Mouse (Mus musculus): ENCODE results near the gene Olfr819. TPM values are rescaled to one million over a fixed set of nuclear protein-coding genes. Genes with fewer than 3 reads are reported as not detected.
"Not testable (repeated sequence)": the region's sequence is repeated elsewhere in the genome, so short reads cannot be mapped to it uniquely, and the experiment has no call there.

The Olfr819 gene
- not detected in 2 replicates for polyA plus RNA-seq (2015; fragmentation: Nextera tagmentation; extraction: Ambion mirVana)

DNA sequence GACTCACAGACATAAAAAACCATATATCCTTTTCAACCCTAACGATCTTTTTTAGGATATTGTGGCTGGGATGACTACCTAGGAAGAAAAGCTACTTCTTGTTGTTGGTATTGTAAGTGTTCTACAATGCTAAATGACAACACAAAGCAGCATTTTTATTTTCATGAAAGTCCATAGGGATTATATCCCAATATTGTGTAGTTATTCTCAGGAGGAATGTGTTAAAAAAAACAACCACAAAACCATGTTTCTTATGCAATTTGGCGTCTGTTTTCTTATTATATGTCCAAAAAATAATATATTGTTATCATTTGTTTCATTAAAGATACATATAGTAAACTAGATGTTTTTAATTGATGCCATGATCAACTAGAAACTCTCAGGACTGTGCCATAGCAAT is at the start of gene Olfr819:
Olfr819 (minus strand) TSS at position 101 of the 400 bp plus-strand sequence.
- not testable (repeated sequence) for H3K9me3 ChIP-seq (ENCODE audit: control insufficient read depth, low read length); DNase-seq (ENCODE audit: low spot score); ATAC-seq (ENCODE audit: low FRiP score, low TSS enrichment); H3K4me1 ChIP-seq (replicated peaks; ENCODE audit: control insufficient read depth, insufficient read depth); H3K9ac ChIP-seq (ENCODE audit: low read length); H3K4me3 ChIP-seq (ENCODE audit: low read depth, low read length); H3K27ac ChIP-seq (replicated peaks); H3K4me2 ChIP-seq (replicated peaks; ENCODE audit: low read depth); H3K27me3 ChIP-seq (ENCODE audit: control insufficient read depth, insufficient read depth, low read length); H3K36me3 ChIP-seq (ENCODE audit: control insufficient read depth, insufficient read depth, low read length)
- 70% methylated on average over 2 of the region's 2 CpGs for WGBS

DNA sequence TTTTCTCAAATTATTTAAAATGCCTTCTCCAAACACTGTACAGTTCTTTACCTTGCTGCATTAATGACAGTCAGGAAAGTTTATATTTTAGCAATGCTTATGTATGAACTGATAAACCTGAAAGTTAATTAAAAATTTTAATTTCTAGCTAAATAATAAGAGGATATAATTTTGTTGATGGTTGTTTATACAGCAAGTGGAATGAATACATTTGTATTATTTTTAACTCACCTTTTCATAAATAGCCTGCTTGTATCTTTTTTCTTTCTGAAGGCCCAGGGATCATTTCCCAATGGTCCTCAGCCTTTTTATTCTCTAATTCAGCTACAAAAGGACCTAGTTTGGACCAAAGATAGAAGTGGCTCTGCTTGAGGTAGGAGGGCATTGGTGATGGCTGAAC is 45.3 kb upstream of the Olfr819 start, which contains the start of gene Olfr820:
Olfr820 (plus strand) TSS at position 301 of the 400 bp plus-strand sequence.
- Histone ChIP-seq H3K27me3 (ENCODE audit: control insufficient read depth, insufficient read depth, low read length) (no peaks in the 10 kb centered on the region), H3K27ac (replicated peaks) (no peak within 1 kb of the TSS), H3K36me3 (ENCODE audit: control insufficient read depth, insufficient read depth, low read length) (no peaks in the 10 kb centered on the region), H3K9ac (ENCODE audit: low read length) (no peak within 1 kb of the TSS), H3K9me3 (ENCODE audit: control insufficient read depth, low read length) (no peaks in the 10 kb centered on the region), H3K4me2 (replicated peaks; ENCODE audit: low read depth) (no peak within 1 kb of the TSS), H3K4me3 (ENCODE audit: low read depth, low read length) (no peak within 1 kb of the TSS), H3K4me1 (replicated peaks; ENCODE audit: control insufficient read depth, insufficient read depth) (no peaks in the 10 kb centered on the region)
- ATAC-seq (ENCODE audit: low FRiP score, low TSS enrichment): no peak
- no peak for TF ChIP-seq CTCF (IDR thresholded peaks at IDR 0.05; ENCODE audit: low read depth)
- no peak for TF ChIP-seq EP300 (optimal IDR thresholded peaks at IDR 0.05)
- DNase-seq (ENCODE audit: low spot score): no peak

DNA sequence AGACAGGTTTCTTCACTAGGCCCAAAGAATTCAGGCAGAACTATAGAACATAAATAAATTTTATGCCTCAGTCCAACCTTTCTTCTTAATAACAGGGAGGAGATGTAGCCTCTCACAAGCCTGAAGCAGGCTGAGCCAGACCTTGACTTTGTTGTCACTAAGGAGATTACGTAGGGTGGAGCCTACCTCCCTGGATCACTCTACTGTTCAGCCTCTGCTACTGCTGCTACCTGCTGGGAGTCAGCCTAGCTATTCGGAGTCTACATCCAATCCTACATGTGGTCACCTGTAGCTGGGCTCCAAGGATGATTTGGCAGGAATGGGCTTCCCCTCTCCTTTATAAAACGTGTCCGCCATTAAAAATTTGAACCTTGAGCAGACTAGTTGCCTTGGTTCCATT is 38.3 kb upstream of the Olfr819 start:
- DNase-seq (ENCODE audit: low spot score); H3K4me3 ChIP-seq (ENCODE audit: low read depth, low read length); ATAC-seq (ENCODE audit: low FRiP score, low TSS enrichment); H3K27ac ChIP-seq (replicated peaks); H3K27me3 ChIP-seq (ENCODE audit: control insufficient read depth, insufficient read depth, low read length); H3K36me3 ChIP-seq (ENCODE audit: control insufficient read depth, insufficient read depth, low read length); H3K9ac ChIP-seq (ENCODE audit: low read length); H3K9me3 ChIP-seq (ENCODE audit: control insufficient read depth, low read length); H3K4me1 ChIP-seq (replicated peaks; ENCODE audit: control insufficient read depth, insufficient read depth); H3K4me2 ChIP-seq (replicated peaks; ENCODE audit: low read depth): not testable (repeated sequence)
- 84% methylated on average over 4 of the region's 4 CpGs for WGBS

DNA sequence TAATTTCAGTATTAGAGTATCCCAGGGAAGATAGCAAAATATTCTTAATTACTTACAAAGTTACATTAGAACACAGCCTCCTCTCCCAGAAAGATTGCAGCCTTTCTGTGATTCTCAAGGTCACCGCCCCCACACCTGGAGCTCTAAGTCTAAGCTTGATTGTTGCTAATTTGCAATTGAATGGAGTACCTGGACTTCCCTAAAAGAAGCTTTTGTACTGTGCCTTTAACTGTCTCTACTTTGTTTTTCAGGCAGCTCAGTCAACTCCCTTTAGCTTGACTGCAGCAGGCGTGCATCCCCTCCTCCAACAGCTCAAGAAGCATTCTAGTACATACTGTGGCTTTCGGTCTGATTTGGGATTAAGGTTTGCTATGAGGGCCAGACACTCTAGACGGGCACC is 37.0 kb upstream of the Olfr819 start:
- WGBS: 86% methylated on average over 4 of the region's 4 CpGs
- not testable (repeated sequence) for DNase-seq (ENCODE audit: low spot score); H3K27ac ChIP-seq (replicated peaks); H3K4me3 ChIP-seq (ENCODE audit: low read depth, low read length); H3K9me3 ChIP-seq (ENCODE audit: control insufficient read depth, low read length); H3K4me1 ChIP-seq (replicated peaks; ENCODE audit: control insufficient read depth, insufficient read depth); H3K27me3 ChIP-seq (ENCODE audit: control insufficient read depth, insufficient read depth, low read length); H3K4me2 ChIP-seq (replicated peaks; ENCODE audit: low read depth); ATAC-seq (ENCODE audit: low FRiP score, low TSS enrichment); H3K9ac ChIP-seq (ENCODE audit: low read length); H3K36me3 ChIP-seq (ENCODE audit: control insufficient read depth, insufficient read depth, low read length)

DNA sequence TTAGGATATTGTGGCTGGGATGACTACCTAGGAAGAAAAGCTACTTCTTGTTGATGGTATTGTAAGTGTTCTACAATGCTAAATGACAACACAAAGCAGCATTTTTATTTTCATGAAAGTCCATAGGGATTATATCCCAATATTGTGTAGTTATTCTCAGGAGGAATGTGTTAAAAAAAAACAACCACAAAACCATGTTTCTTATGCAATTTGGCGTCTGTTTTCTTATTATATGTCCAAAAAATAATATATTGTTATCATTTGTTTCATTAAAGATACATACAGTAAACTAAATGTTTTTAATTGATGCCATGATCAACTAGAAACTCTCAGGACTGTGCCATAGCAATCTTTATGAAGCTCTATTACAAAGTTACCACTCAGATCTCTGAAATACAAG is 17.9 kb upstream of the Olfr819 start, which contains the start of gene Gm10310:
Gm10310 (minus strand) TSS at position 101 of the 400 bp plus-strand sequence.
- not testable (repeated sequence) for H3K4me3 ChIP-seq (ENCODE audit: low read depth, low read length); DNase-seq (ENCODE audit: low spot score); H3K4me2 ChIP-seq (replicated peaks; ENCODE audit: low read depth); H3K27me3 ChIP-seq (ENCODE audit: control insufficient read depth, insufficient read depth, low read length); H3K27ac ChIP-seq (replicated peaks); H3K36me3 ChIP-seq (ENCODE audit: control insufficient read depth, insufficient read depth, low read length); H3K4me1 ChIP-seq (replicated peaks; ENCODE audit: control insufficient read depth, insufficient read depth); ATAC-seq (ENCODE audit: low FRiP score, low TSS enrichment); H3K9me3 ChIP-seq (ENCODE audit: control insufficient read depth, low read length); H3K9ac ChIP-seq (ENCODE audit: low read length)
- WGBS: no CpG with 5 or more reads among the region's 1 CpGs

DNA sequence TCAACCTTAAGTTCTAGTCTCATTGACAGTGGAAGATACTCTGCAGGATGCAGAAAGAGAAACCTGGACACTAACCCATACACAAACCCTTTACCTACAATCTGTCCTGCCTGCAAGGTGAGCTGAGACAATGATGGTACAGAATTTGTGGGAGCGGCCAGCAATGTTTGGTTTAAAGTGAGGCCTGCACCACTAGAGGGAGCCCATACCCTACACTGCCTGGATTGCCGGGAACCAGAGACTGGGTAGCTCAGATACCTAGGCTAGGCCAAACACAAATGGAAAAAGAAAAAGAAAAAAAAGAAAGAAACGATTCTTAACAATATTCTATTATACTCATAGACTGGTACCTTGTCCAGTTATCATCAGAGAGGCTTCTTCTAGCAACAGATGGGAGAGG is 14.8 kb upstream of the Olfr819 start:
- DNase-seq (ENCODE audit: low spot score); H3K4me2 ChIP-seq (replicated peaks; ENCODE audit: low read depth); H3K9ac ChIP-seq (ENCODE audit: low read length); H3K27me3 ChIP-seq (ENCODE audit: control insufficient read depth, insufficient read depth, low read length); H3K36me3 ChIP-seq (ENCODE audit: control insufficient read depth, insufficient read depth, low read length); H3K4me1 ChIP-seq (replicated peaks; ENCODE audit: control insufficient read depth, insufficient read depth); H3K27ac ChIP-seq (replicated peaks); ATAC-seq (ENCODE audit: low FRiP score, low TSS enrichment); H3K9me3 ChIP-seq (ENCODE audit: control insufficient read depth, low read length); H3K4me3 ChIP-seq (ENCODE audit: low read depth, low read length): not testable (repeated sequence)
- WGBS: no CpG with 5 or more reads among the region's 3 CpGs

DNA sequence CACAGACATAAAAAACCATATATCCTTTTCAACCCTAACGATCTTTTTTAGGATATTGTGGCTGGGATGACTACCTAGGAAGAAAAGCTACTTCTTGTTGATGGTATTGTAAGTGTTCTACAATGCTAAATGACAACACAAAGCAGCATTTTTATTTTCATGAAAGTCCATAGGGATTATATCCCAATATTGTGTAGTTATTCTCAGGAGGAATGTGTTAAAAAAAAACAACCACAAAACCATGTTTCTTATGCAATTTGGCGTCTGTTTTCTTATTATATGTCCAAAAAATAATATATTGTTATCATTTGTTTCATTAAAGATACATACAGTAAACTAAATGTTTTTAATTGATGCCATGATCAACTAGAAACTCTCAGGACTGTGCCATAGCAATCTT is 9.0 kb upstream of the Olfr819 start, which contains the start of gene Olfr247:
Olfr247 (minus strand) TSS at position 101 of the 400 bp plus-strand sequence.
- H3K27me3 ChIP-seq (ENCODE audit: control insufficient read depth, insufficient read depth, low read length); H3K4me2 ChIP-seq (replicated peaks; ENCODE audit: low read depth); H3K4me1 ChIP-seq (replicated peaks; ENCODE audit: control insufficient read depth, insufficient read depth); H3K9ac ChIP-seq (ENCODE audit: low read length); H3K36me3 ChIP-seq (ENCODE audit: control insufficient read depth, insufficient read depth, low read length); H3K9me3 ChIP-seq (ENCODE audit: control insufficient read depth, low read length); H3K27ac ChIP-seq (replicated peaks); ATAC-seq (ENCODE audit: low FRiP score, low TSS enrichment); DNase-seq (ENCODE audit: low spot score); H3K4me3 ChIP-seq (ENCODE audit: low read depth, low read length): not testable (repeated sequence)
- WGBS: no CpG with 5 or more reads among the region's 2 CpGs

DNA sequence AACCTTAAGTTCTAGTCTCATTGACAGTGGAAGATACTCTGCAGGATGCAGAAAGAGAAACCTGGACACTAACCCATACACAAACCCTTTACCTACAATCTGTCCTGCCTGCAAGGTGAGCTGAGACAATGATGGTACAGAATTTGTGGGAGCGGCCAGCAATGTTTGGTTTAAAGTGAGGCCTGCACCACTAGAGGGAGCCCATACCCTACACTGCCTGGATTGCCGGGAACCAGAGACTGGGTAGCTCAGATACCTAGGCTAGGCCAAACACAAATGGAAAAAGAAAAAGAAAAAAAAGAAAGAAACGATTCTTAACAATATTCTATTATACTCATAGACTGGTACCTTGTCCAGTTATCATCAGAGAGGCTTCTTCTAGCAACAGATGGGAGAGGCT is 5.9 kb upstream of the Olfr819 start:
- not testable (repeated sequence) for ATAC-seq (ENCODE audit: low FRiP score, low TSS enrichment); H3K36me3 ChIP-seq (ENCODE audit: control insufficient read depth, insufficient read depth, low read length); DNase-seq (ENCODE audit: low spot score)

DNA sequence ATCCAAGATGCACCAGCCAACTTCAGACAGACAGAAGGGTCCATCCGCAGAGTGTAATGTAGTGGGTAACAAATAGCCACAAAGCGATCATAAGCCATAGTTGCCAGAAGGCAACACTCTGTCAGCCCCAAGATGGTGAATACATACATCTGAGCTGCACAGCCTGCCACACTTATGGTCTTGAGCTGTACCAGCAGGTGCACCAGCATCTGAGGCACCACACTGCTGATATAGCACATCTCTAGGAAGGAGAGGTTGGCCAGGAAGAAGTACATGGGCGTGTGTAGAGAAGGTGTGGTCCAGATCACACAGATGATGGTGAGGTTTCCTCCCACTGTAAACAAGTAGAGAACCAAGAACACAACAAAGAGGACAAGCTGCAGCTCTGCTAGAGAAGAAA is 834 bp downstream of the Olfr819 start:
- H3K4me2 ChIP-seq (replicated peaks; ENCODE audit: low read depth); ATAC-seq (ENCODE audit: low FRiP score, low TSS enrichment); H3K27me3 ChIP-seq (ENCODE audit: control insufficient read depth, insufficient read depth, low read length); H3K36me3 ChIP-seq (ENCODE audit: control insufficient read depth, insufficient read depth, low read length); DNase-seq (ENCODE audit: low spot score); H3K9me3 ChIP-seq (ENCODE audit: control insufficient read depth, low read length); H3K9ac ChIP-seq (ENCODE audit: low read length); H3K4me3 ChIP-seq (ENCODE audit: low read depth, low read length); H3K4me1 ChIP-seq (replicated peaks; ENCODE audit: control insufficient read depth, insufficient read depth); H3K27ac ChIP-seq (replicated peaks): not testable (repeated sequence)
- 92% methylated on average over 2 of the region's 3 CpGs for WGBS

More for the DNA sequence above, 5.9 kb upstream of the Olfr819 start:
- not testable (repeated sequence) for H3K4me3 ChIP-seq (ENCODE audit: low read depth, low read length); H3K27me3 ChIP-seq (ENCODE audit: control insufficient read depth, insufficient read depth, low read length); H3K4me2 ChIP-seq (replicated peaks; ENCODE audit: low read depth); H3K9me3 ChIP-seq (ENCODE audit: control insufficient read depth, low read length); H3K27ac ChIP-seq (replicated peaks); H3K4me1 ChIP-seq (replicated peaks; ENCODE audit: control insufficient read depth, insufficient read depth); H3K9ac ChIP-seq (ENCODE audit: low read length)
- WGBS: no CpG with 5 or more reads among the region's 3 CpGs

Measured in stomach, postnatal 0 days (tissue).